Mouse (Mus musculus) cerebellum, postnatal 14 days (tissue): ENCODE results near the gene Ckap4.

Source experiments
- DNase-seq, 2 experiments: peaks; one replicate each; pipeline ENCODE4 v3.0.0; 2021; ENCODE audit warnings: mixed read lengths in 2 of 2

Gene Ckap4

DNA sequence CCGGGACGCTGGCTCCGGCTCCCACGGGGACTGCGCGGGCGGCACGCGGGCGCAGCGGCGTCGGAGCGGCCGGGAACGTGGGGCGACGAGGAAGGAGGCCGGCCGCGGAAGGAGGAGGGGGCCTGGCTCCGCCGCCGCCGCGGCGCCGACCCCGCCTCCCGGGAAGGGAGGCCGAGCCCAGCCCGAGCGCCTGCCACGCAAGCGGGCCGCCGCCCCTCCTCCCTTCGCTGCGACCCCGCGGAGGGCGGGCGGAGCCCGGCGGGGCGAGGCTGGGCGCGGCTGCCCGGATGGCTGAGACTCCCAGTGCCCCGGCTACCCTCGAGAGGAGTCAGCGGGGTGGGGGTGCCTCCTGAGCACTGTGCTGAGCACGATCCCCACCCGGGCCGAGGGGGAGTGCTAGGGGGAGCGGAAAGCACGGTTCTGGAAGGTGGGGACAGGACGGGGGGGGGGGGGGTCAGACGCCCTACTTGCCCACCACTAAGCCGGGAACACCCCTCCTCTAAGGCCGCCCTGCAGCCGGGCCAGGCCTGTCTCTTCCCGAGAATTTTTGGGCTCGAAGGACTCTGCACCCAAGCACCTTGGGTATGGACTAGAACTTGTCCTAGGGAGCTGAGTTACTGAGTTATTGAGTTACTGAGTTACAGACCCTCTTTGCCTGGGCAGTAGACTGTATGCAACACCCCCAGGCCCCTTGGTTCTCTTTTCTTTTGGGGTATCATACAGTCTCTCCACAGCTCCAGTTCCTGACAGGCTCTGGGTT is at the start of gene Ckap4:
Ckap4 (minus strand) TSS at position 151 of the 760 bp plus-strand sequence.
- DNase-seq, result peak; percentile 69 to 77

- no peak for DNase-seq
These were observed 48.4 kb upstream of the Ckap4 start for GRCm38 (mm10) chr10:84582236-84582635.

DNA sequence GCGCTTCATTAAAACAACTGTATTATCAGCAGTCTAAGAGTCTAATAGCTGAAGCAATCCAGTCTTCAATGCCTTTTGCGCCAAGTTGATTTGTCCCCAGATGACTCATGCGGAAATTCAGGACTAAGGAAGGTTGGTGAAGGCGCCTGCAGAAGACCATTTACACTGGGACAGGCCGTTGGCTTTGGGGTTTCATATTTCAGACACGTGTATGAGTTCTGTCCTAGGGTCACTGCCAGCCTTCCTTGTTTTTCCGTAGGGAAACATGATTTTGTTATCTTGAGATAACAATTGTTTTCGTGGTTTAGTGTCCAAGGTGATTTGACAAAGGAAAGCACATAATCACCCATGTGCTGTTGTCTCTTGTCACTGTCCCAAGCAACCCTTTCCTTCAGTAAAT is 47.3 kb upstream of the Ckap4 start:
- DNase-seq, result no peak

DNA sequence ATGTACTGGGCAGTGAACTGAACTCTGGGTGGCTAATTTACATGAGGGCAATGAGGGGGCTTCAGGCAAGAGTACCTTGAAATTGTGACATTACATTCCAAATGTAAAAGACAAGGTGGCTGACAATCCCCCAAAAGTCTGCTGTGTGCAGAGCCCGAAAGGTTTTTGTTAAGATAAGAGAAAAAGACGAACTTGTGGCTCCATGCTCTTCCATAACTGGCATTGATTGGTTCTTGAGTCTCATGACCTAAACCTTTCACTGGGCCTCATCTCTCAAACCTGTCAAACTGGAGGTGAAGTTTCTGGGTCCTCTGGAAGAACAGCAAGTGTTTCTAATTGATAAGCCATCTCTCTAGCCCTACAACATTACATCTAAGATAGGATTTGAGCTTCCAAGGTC is 45.7 kb upstream of the Ckap4 start:
- no peak for DNase-seq

DNA sequence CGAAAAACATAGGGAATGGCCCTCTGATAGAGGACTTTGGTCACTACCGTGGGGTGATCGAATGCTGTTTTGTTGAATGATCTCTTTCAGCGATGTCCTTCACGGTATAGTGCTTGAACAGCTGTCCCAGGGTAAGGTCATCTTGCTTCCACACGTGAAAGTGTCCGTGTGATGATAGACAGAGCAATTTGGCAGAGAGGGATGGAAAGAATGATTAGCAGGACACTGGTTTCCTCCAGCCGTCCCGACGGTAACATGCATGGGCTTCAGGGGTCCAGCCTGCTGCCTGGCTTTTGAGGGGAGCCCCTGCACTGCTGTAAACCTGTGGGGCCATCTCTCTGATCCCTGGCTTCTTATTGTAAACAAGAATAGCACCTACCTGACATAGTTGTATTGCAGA is 44.9 kb upstream of the Ckap4 start:
- no peak for DNase-seq

DNA sequence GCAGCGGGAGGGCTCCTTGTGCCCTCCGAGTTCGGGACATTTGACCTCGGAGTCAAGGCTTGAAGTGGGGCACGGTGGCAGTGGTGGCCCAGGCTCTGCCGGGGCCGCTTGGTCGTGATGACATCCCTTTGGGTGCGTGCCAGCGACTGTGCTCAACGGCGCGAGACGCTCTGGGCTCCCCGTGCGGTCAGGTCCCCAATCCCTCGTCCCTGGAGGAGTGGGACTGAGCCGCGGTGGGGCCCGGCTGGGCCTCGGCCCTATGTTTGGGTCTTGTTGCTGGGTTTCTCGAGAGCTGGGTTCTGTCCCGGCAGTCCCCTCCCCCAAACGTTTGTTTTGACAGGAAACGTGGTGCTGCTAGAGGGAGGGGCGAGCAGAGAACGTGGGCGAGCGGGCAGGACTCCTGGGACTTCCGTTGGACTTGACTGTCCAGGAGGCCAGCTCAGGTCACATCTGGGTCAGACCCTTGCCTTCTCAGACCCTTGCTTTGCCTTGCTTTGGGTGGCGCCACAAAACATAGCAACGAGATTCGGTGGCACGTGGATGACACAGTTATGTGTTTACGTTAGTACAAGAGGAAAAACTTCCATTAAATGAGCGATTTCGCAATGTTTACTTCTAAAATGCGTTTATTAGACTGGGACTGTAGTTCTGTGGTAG is 43.3 kb upstream of the Ckap4 start:
- peak; percentile 83 to 88 for DNase-seq

DNA sequence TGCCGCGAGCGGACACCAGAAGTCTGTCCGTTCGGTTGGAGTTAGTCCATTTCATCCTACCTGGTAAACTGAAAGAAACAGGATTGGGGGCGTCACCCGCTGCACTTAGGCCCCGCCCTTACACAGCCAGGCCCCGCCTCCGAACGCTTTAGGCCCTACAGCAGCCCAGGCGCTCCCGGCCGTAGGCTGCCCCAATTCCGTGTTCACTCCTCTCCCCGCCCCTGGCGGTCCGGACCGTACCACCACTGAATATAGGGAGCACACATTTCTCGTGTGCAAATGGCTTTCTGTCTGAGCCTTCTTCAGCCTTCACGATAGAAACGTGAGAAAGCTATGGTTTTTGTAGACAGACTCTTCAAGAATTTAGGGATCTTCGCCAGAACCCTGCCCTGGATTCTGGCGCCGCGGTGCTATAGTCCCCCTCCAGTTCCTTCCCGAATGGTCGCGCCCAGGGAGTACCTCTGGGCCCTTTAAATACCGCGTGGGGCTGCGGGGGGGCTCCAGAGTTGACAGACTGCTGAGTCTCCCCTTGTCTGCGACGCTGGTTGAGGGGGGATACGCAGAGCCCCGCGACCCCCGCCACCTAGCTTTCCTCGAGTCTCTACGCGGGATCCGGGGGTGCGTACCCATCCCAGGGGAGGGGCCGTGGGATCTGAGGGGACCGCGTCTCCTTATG is 42.7 kb upstream of the Ckap4 start, which contains the start of gene Tcp11l2:
Tcp11l2 (plus strand) TSS at position 232 of the 676 bp plus-strand sequence.
- DNase-seq, result peak; percentile 94 to 96

DNA sequence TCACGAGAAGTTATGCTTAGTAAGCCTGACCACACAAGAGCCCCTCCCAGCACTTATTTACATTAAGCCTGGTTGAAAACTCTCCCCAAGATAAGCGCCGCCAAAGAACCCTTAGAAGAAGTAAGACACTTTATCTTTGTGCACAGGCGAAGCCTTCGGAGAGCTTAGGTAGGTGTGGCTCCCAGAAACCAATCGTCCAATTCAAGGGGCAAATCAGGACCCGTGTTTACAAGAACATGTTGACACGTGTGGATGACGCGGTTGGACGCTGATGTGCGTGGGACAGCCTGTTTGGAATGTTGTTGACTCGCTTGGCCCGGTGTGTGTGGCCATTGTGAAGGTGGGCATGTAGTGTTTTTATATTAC is 42.1 kb upstream of the Ckap4 start:
- DNase-seq, result no peak

DNA sequence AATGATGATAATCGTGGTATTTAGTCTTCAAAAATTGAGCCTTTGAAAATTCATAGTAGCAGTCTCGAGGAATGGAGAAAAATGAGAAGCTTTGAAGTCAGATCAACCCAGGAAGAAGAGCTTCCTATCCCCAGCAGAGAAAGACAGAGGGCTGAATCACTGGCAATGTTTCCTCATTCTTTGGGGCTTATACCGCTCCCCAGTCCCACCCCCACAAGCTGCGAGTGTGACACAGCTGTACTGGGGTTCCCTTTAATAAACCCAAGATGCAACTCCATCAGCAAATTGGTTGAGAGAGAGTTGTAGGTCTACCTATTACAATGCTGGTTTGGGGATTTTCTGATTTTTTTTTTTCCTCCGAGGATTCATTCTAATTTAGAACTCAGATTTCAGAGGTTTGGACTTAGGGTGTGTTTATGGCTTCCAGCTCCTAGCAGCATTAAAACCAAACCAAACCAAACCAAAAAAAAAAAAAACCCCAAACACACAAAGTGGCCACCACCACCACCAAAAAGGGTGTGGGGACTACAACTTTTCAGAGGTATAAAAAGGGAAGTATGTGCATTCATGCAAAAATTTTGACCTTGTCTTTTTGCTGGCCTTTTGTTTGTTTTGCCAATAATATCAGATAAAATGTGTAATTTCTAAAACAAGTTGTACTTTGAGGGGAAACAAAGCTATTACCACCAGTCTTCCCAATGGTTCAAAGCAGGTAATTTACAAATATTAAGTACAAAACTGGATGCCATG is 40.0 kb upstream of the Ckap4 start:
- DNase-seq, result no peak

- no peak for DNase-seq
These were observed 37.3 kb upstream of the Ckap4 start for GRCm38 (mm10) chr10:84571052-84571639.

- no peak for DNase-seq
These were observed 30.6 kb upstream of the Ckap4 start for GRCm38 (mm10) chr10:84564427-84564826.

DNA sequence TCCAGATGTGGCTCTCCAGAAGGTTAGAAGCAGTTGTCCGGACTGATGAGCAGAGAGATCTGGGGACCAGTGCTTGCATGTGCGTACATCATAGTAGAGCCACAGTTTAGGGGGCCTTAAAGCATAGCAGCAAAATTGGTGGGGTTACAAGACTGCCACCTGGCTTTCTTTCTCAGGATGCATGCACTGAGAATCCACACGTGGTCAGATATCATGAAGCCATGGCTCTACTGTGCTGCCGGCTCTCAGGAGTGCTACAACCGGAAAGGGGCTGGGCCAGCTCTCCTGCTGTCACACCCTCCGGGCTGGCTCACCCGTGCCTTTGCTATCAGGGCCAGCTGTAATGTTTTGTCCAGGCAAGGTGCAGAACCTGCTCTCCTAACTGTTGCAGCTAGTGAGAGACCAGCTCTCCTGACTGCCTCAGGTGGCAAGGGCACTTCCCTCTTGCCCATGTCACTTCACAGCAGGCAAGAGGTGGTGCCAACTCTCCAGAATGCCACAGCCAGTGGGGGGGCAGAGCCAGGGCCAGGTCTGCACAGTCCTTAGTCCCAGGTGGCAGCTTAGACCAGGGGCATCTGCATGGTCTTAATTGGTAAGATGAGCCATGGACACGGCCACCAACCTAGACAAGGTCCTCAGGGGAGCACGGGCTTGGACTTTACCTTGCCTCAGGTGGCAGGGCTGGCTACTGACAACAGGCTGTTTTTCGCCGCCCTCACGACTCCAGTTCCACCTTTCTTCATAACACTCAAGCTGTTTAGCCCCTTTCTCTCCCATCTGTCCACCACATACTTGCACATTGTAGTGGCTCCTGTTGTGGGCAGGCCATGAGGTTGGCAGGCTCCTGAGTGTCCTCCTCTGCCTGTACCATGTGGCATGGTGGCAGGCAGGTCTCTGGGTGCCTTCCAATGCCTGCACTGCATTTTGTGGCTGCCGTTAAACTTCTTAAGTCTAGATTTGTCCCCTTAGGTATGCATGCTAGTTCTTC is 29.0 kb upstream of the Ckap4 start:
- DNase-seq, result peak; percentile 77 to 83

- peak in 1 of 2 experiments; percentile 23 for DNase-seq
These were observed 28.3 kb upstream of the Ckap4 start for GRCm38 (mm10) chr10:84562121-84562520.

DNA sequence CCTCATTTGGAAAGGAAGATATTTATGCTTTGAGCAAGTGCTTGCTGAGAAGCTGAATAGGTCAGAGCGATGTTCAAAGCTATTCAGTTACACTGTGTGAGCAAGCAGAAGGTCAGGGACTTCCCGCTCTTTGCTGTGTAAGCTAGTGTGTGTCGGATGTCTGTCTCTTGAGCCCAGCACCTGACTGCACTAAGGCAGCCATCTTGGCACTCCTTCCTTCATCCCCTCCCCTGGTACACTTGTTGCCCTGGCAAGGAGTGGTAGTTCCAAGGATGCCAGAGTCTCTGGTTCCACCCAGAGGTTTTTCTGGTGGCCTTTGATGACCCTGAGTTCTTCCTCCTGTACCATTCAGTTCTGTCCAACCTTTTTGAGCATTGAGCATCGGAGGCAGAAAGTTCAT is 26.1 kb upstream of the Ckap4 start:
- DNase-seq, result no peak

DNA sequence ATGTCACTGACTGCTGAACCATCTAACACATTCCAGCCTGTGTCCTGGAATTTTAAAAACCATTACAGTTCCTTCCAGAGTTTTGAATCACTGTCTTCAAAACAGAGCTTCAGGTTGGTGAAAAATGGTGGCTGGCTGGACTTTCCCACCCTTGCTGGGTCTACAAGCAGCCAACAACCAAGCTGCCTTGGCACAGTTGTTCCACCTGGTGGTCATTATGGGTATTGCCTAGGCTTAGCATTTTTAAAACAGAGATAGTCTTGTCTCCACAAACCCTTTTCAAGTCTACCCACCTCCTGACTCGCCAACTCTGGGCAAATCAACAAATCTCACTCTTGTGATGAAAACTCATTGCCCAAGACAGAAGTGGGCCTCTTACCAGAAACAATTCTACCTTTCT is 24.6 kb upstream of the Ckap4 start:
- DNase-seq, result peak in 1 of 2 experiments; percentile 15

DNA sequence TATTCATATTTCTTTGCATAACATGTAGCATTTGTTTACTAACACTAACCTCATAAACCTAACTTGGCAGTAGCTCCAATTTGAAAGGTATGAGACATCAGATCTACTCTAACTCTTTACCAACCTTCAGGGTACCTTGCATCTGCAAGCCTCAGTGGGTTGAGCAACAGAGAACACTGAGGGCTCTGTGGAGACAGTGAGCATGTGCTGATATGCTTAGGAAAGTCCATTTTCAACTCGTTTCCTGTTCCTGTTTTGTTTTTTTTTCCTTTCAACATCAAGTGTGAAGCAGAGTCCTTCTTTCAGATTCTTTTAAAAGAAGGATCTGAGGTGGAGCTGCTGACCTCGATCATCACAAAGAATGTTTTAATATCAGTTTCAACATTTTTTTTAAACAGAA is 22.3 kb upstream of the Ckap4 start:
- no peak for DNase-seq

DNA sequence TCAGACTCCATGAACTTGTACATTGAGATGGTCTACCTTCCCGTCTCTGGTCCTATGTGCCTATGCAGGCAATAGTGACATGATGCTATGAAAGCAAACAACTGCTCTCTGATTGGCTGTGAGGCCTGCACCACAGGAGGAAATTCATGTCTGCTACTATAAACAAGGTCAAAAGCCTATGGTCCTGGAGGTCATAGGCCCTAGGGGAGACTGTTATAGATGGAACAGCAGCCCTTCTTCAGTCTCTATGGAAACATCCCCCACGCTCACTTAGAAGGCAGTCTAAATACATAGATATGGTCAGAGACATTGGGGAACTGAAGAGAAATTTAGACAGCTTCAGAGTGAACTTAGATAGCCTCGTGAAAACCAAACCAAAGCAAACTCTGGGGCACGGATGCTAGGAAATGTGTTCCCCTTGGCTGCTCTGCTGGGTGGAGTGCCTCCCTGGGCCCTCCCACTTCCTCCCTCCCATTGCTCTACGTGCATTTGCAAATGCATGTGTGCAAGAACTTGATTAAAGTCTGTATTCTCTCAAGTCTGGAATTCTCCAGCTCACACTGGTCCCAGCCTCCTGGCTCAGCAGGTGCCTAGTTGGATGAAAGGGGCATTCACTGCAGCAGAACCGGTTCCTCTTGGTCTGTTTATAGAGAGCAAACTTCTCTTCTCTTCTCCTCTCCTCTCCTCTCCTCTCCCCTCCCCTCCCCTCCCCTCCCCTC is 20.6 kb upstream of the Ckap4 start:
- DNase-seq, result no peak

DNA sequence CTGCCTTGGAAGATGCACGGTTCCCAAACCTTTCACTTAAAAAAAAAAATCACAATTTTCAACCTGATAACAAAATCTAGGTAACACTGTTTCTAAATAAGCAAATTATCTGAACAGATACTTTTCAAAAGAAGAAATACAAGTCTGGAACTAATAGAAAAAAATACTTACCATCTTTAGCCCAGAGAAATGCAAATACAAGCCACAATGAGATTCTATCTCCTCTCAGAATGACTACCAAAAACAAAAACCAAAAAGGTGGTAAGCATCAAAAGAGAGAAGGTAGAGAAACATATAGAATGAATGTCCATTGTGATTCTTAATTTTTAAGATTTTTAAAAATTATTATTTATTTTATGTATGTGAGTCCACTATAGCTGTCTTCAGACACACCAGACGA is 18.6 kb upstream of the Ckap4 start:
- DNase-seq, result no peak

DNA sequence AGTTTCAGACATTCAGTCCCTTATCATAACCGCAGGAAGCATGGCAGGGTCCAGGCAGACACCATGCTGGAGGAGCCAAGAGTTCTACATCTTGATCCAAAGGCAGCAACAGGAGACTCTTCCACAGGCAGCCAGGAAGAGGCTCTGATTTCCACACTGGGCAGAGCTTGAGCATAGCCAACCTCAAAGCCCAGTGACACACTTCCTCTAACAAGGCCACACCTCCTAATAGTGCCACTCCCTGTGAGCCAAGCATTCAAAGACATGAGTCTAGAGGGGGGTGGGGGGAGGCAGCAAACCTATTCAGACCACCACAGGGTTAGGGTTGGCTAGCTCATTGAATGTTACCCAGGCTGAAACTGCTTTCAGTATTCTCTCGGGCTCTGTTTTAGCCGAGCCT is 18.0 kb upstream of the Ckap4 start:
- DNase-seq, result no peak

GRCm38 (mm10) chr10:84549920-84550293 is 16.0 kb upstream of the Ckap4 start:
- no peak for DNase-seq
